Mouse (Mus musculus) frontal cortex, adult 2 months (tissue): ENCODE results near the gene Pxdn. TPM values are rescaled to one million over a fixed set of nuclear protein-coding genes. Genes with fewer than 3 reads are reported as not detected.

Experiments
- DNase-seq, 2 experiments: peaks; one replicate each; pipeline ENCODE4 v3.0.0; 2022; ENCODE audit warnings: low spot score in 1 of 2; ENCODE audit errors: extremely low spot score in 1 of 2
- polyA plus RNA-seq: library from polyadenylated mRNA; depleted of rRNA; stranded (reverse); fragments of >200 nt; gene quantifications from 2 replicates; pipeline ENCODE4 v1.2.3, GENCODE M21; 2012

Gene Pxdn
- polyA plus RNA-seq, 1 experiment, result 84.4 TPM

DNA sequence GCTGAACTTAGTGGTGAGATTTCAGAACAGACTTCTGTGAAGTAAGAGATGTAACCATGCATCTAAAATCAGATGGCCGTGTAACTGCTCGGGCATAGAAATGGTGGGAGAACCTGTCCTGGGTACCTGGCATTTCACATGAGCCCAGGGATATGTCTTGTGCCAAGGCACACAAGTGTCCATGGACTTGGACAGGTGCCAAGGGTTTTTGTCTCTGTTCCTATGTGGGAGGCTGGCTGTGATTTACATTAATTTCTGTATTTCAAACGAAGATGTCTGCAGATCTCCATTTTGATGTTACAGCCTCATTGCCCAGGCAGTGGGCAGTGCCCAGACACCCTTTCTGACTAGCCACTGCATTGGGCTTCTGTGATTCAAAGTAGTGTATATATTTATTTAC is 79.7 kb downstream of the Pxdn start:
- DNase-seq, result no peak

DNA sequence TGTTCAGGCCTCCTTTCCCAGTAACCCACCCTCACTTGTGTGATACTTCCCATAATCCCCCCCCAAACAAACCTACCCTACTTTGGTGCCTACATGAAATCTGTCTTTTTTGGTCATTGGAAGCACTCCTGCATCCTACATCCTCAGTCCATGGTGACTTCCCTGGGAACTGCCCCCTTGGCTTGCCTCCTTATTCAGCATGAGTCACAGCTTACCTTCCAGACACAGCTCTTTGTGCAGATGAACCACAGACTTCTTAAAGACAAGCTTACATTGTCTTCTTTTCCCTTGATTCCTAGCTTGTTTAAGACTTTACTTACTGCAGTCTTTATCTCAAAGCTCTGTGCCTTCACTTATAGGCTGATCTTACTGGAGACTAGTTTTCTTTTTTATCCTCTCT is 83.0 kb downstream of the Pxdn start:
- DNase-seq, result no peak

- DNase-seq, result no peak
These were observed 86.1 kb downstream of the Pxdn start for GRCm38 (mm10) chr12:30023491-30023890.

- DNase-seq, result no peak
These were observed 86.9 kb downstream of the Pxdn start for GRCm38 (mm10) chr12:30024264-30024825.

DNA sequence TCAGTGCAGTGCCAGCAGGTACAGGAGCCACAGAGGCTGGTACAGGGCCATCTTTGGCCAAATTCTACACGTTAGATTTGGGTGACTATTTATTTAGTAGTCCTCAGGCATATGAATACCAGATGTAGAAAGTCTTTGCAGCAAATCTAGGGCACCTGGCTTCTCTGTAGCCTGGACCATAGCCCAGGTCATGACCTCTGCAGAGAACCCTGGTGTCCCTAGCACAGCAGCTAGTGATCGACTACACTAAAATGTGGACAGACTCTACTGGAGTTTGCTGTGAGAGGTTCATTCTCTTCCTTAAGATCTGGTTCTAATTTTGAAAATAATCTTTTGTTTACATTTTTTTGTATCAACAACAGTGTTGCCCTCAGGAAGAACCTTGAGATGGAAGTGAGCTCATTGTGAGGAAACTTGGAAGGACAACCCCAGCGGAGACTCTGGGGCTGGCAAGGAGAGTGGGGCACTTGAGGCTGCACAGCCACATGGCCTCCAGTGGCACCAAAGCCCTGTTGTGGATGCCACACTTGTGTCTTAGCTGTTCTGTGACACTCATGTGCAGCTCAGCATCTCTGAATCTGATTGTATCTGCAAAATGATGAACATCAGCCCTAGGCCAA is 90.4 kb downstream of the Pxdn start:
- no peak for DNase-seq

- DNase-seq, result no peak
These were observed 91.7 kb downstream of the Pxdn start for GRCm38 (mm10) chr12:30029111-30029510.

- no peak for DNase-seq
These were observed 93.2 kb downstream of the Pxdn start for GRCm38 (mm10) chr12:30030571-30030970.

DNA sequence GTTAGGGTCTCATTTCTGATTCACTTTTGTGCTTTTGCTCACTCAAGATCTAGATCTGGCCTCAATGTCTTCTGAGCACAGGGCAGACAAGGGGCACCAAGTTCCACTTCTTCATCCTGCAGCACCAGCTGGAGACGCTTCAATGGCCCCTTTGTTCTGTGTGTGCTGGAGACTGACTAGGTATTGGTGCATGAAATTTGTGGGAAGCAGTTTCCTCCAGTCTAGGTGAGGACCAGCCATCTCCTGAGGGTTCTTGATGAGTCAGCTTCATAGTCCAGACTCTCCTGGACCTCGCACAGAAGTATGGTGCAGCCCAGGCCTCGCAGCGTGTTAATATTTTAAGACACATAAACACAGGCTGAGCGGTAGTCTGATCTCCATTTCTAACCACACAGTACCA is 97.3 kb downstream of the Pxdn start:
- no peak for DNase-seq

DNA sequence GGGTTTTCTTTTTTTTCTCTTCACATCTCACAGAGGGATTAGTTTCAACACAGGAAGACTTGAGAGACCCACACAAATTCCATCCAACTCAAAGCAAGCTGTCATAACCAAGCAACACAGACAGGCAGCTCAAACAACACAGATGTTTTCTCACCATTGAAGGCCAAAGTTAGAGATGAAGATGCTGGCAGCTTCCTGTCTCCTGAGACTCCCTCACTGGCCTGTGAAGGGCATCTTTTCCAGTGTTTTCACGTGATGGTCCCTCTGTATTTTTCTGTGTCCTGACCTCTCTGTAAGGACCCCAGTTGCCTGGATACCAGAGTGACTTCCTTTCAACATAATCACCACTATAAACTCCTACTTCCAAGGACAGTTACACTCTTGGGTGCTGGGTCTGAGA is 98.0 kb downstream of the Pxdn start:
- DNase-seq, result no peak

DNA sequence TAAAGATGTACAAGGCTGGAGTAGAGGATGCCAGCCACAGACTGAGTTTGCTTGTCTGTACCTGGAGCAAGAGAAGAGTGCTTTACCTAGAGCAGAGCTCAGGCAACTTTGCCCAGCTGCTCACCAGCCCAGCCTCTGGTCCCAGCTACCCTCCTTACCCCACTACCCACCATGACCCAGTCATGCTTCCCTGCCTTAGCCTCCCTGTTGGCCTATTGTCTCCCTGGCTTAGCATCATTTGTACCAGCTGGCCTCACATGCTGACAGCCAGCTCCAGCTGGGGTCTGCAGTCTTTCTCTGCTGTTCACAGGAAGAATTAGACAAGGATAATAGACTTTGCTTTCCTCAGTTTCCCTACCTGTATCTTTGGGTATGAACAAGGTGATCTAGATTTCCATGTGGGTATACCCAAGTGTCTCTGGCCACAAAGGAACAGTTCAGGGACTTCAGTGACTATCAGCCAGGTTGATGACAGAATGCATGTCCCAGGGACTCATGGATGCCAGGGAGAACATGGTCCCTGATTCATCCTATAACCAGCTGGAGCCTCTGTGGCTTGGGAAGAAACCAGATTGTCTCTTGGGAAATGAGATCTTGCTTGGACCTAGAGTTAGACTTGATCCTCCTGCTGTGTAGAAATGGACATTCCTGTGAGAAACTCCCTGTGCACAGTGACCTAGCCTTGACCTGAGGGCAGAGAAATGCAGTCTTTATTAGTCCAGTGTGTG is 98.6 kb downstream of the Pxdn start:
- no peak for DNase-seq

DNA sequence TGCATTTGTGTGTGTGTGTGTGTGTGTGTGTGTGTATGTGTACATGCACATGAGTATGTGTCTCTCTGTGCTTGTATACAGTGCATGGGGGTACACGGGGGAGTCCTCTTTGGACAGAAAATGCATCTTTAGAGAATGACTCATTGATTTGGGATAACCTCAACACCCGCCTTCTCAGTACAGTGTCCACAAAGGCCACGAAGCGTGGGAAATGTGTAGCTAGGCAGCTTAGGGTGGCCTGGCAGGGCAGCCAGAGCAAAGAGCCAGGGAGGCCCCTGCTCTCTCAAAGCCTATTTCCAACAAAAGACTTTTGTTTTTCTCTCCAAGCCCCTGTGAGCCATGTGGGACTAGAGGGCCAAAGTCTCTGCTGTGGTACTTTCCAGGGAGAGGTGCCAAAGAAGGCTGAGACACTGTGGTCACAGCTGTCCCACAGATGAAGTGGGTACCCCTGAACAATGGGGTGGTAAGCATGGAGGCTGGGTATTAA is 99.2 kb downstream of the Pxdn start:
- DNase-seq, result no peak

DNA sequence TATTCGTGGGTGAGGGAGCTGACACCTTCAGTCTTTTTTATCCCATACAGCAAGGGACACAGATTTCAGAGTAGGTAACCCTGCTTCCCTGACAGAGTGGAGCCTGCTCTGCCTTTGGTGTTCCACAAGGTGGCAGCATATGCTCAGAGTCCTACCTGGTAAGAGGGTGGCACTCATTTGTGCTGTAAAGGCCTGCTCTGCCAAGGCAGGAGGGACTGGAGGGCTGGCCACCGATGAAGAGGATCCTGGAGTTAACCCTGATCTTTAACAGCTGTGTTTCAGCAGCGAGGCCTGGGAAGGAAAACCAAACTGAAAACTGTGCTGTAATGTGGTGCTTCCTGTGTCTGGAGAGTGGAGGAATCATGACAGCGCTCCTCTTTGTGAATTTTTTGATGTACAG is 102.2 kb downstream of the Pxdn start:
- DNase-seq, result peak in 1 of 2 experiments; percentile 79

DNA sequence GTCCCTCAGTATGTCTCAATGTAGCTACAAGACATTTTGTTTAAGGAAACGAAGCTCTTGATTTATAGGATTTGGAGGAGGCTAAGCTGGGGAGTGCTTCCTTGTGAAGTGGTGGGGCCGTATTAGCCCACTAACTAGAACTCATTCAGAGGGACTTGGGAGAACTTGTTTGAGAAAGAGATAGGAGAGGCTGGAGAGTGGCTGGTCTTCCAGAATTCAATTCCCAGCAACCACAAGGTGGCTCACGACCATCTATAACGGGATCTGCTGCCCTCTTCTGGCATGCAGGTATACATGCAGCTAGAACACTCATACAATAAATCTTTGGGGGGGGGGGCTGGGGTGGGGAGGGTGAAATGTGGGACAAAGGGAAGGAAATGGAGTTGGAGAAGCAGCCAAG is 102.7 kb downstream of the Pxdn start:
- peak in 1 of 2 experiments; percentile 74 for DNase-seq

DNA sequence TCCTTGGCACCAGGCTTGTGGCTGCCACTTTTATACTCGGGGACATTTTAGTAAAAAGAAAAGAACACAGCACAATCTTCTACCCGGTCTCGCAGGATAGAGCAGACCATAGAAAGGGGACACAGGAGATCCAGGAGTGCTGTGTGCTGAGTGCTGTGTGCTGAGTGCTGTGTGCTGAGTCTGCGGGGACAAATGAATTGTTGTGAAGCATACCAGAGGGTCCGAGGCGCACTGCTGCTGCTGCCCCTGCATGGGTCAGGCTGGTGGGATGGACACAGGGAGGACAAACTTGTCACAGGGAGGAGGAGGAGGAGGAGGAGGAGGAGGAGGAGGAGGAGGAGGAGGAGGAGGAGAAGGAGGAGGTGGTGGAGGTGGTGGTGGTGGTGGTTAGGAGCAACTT is 111.4 kb downstream of the Pxdn start:
- no peak for DNase-seq

DNA sequence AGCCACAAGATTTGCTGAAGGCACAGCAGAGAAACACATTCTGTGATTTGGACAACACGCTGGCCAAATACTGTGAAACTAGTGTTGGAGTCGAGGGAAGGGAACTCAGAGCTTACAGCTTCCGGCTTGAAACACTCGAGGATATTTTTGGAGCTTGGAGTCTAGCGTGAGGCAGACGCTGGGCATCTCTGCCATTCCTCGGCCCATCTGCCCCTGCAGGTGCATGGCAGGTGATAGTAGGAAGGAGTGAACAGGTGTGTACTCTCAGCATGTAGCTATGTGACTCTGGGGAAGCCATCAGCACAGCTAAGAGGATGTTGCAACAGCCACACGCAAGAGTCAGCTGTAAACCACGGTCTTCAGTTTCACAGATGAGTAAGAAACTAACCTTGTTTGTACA is 112.4 kb downstream of the Pxdn start:
- no peak for DNase-seq

DNA sequence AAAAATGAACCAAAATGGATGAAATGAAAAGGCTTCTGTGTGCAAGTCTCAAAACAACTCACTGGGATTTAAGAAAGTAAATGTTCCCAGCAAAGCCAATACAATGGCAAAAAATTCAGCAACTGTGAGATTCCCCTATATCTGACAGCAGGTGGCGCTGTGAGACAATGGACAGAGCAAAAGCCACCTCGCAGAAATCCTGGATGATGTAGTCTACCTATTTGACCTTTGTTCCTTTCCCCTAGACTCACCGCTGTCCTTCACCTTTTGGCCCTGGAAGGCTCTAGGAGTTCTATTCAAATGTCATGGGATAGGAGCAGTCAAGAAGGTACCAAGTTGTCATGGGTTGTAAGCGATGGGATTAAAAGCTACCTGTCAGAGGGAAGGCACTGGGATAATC is 112.8 kb downstream of the Pxdn start:
- DNase-seq, result peak in 1 of 2 experiments; percentile 84

- no peak for DNase-seq
These were observed 117.5 kb downstream of the Pxdn start for GRCm38 (mm10) chr12:30054761-30055540.

GRCm38 (mm10) chr12:30058044-30058443 is 120.6 kb downstream of the Pxdn start:
- no peak for DNase-seq

DNA sequence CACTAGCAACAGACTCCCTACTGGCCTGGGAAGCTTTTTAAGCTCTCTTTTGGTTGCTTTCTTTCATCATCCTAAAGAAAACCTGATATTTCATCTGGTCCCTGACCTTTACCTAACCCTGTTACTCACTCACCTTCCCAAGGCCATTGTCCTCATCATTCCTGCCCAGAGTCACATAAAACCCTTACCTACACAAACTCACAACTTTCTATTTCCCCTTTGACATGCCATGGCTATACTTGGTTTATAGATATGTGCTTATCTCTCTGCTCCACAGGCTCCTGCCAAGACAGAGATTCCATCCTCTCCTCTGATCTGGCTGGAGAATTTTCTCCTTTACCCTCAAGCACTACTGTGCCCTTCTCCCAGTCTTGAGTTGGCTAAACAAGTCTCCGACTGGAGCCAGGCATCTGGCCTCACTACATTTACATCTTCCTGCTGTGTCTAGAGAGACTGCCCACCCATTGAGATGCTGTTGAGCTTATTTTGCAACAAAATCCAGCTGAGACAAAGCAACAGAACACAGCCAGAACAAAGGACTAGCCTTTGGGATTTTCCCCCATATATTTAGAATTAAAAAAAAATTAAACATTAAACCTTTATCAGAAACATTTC is 124.2 kb downstream of the Pxdn start:
- no peak for DNase-seq

GRCm38 (mm10) chr12:30062118-30062505 is 124.7 kb downstream of the Pxdn start:
- no peak for DNase-seq
